Mouse (Mus musculus): ENCODE results near the gene Sec22b. TPM values are rescaled to one million over a fixed set of nuclear protein-coding genes. Genes with fewer than 3 reads are reported as not detected.

The Sec22b gene
- polyA plus RNA-seq (2015; fragmentation: Nextera tagmentation; extraction: Ambion mirVana), result 40.0 and 42.3 TPM in 2 replicates

DNA sequence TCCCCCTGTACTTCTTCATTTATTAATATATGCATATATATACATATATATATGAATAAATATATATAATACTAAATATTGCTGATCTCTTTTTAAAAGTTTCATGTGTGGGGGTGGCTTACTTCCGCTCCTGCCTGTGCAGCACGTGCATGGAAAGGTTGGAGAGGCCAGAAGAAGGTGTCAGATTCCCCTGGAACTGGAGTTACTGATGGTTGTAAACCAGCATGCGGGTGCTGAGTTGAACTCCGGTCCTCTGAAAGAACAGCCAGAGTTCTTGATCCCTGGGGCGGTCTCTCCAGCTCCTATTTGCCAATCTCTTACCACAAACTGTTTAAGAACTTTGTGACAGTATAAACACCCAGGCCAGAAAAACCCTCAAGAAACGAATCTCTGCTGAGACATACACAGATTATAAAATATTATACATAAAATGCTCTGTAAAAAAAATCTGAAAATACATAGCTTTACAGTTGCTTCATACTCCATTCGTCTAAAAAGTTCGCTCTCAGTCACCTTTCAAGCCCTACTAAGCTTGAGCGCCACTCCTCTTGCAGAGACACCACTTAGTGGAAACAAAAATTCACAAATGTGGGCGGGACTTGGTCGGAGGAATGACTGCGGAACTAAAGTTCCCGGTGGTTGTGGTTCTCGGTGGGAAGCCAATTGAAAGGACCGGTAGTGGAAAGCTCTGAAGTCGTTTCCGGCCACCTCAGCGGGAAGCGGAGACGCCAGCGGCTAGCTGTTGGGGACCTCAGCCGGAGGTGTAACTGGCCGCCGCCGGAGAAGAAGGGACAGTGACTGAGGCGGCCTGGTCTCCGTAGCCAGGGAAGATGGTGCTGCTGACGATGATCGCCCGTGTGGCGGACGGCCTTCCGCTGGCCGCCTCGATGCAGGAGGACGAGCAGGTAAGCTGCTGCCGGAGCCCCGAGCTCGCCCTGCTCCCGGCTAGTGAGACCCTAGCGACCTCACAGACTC is at the start of gene Sec22b:
TSS of gene Sec22b (plus strand) at position 675 of the 975 bp plus-strand sequence.
- Histone ChIP-seq H3K4me3 (ENCODE audit: low read depth, low read length) (peak within 1 kb of the TSS; percentile 99), H3K4me2 (ENCODE audit: low read depth, low read length) (peak within 1 kb of the TSS; percentile 90), H3K9me3 (ENCODE audit: low read length) (no peaks in the 10 kb centered on the region), H3K9ac (replicated peaks) (peak within 1 kb of the TSS; percentile 98), H3K27me3 (ENCODE audit: insufficient read depth, low read length) (no peaks in the 10 kb centered on the region), H3K36me3 (replicated peaks; ENCODE audit: insufficient read depth, low read length) (no peaks in the 10 kb centered on the region), H3K4me1 (ENCODE audit: insufficient read depth) (peaks cover 16% of the 10 kb centered on the region), H3K27ac (ENCODE audit: low read depth) (peak within 1 kb of the TSS; percentile 75)
- 6% methylated on average over 41 of the region's 41 CpGs for WGBS (ENCODE audit: insufficient replicate concordance)
- ATAC-seq, result peak; percentile 87
- DNase-seq, result peak; percentile 87
- TF ChIP-seq EP300 (IDR thresholded peaks at IDR 0.05; ENCODE audit: low read depth), result no peak
- no peak for TF ChIP-seq CTCF (IDR thresholded peaks at IDR 0.05; ENCODE audit: low read depth)

- H3K9me3 ChIP-seq (ENCODE audit: low read length), result no peaks in the 10 kb centered on the region; the same call in 1 of the 2 replicates
- 76% methylated on average over 2 of the region's 2 CpGs for WGBS (ENCODE audit: insufficient replicate concordance)
- H3K36me3 ChIP-seq (replicated peaks; ENCODE audit: insufficient read depth, low read length), result no peaks in the 10 kb centered on the region
- no peak for DNase-seq
- no peak for ATAC-seq
- no peak for TF ChIP-seq CTCF (IDR thresholded peaks at IDR 0.05; ENCODE audit: low read depth)
- TF ChIP-seq EP300 (IDR thresholded peaks at IDR 0.05; ENCODE audit: low read depth), result no peak
- H3K4me2 ChIP-seq (ENCODE audit: low read depth, low read length), result no peak overlapping the region
- H3K9ac ChIP-seq (replicated peaks), result no peak overlapping the region
- no peak overlapping the region for H3K4me3 ChIP-seq (ENCODE audit: low read depth, low read length)
- H3K27me3 ChIP-seq (ENCODE audit: insufficient read depth, low read length), result no peaks in the 10 kb centered on the region
- H3K27ac ChIP-seq (ENCODE audit: low read depth), result no peak overlapping the region
- H3K4me1 ChIP-seq (ENCODE audit: insufficient read depth), result no peaks in the 10 kb centered on the region; the same call in 1 of the 2 replicates
Measured at GRCm38 (mm10) chr3:97851803-97852202, 49.2 kb upstream of the Sec22b start.

GRCm38 (mm10) chr3:97854575-97855384 is 46.2 kb upstream of the Sec22b start:
- WGBS (ENCODE audit: insufficient replicate concordance), result 72% methylated on average over 9 of the region's 9 CpGs
- Histone ChIP-seq H3K36me3 (replicated peaks; ENCODE audit: insufficient read depth, low read length) (no peaks in the 10 kb centered on the region), H3K9ac (replicated peaks) (no peak overlapping the region), H3K4me3 (ENCODE audit: low read depth, low read length) (no peak overlapping the region), H3K4me2 (ENCODE audit: low read depth, low read length) (no peak overlapping the region), H3K9me3 (ENCODE audit: low read length) (no peaks in the 10 kb centered on the region; the same call in 1 of the 2 replicates), H3K27ac (ENCODE audit: low read depth) (no peak overlapping the region), H3K27me3 (ENCODE audit: insufficient read depth, low read length) (no peaks in the 10 kb centered on the region), H3K4me1 (ENCODE audit: insufficient read depth) (no peaks in the 10 kb centered on the region)
- DNase-seq (no peak), ATAC-seq (no peak)
- TF ChIP-seq EP300 (IDR thresholded peaks at IDR 0.05; ENCODE audit: low read depth), result no peak
- no peak for TF ChIP-seq CTCF (IDR thresholded peaks at IDR 0.05; ENCODE audit: low read depth)

GRCm38 (mm10) chr3:97859400-97859799 is 41.6 kb upstream of the Sec22b start:
- Histone ChIP-seq H3K9me3 (ENCODE audit: low read length) (no peaks in the 10 kb centered on the region), H3K4me3 (ENCODE audit: low read depth, low read length) (no peak overlapping the region), H3K4me2 (ENCODE audit: low read depth, low read length) (no peak overlapping the region), H3K4me1 (ENCODE audit: insufficient read depth) (no peaks in the 10 kb centered on the region), H3K9ac (replicated peaks) (no peak overlapping the region), H3K27me3 (ENCODE audit: insufficient read depth, low read length) (no peaks in the 10 kb centered on the region), H3K36me3 (replicated peaks; ENCODE audit: insufficient read depth, low read length) (no peaks in the 10 kb centered on the region), H3K27ac (ENCODE audit: low read depth) (no peak overlapping the region)
- no peak for ATAC-seq
- 51% methylated on average over 1 of the region's 1 CpGs for WGBS (ENCODE audit: insufficient replicate concordance)
- DNase-seq, result no peak
- TF ChIP-seq CTCF (IDR thresholded peaks at IDR 0.05; ENCODE audit: low read depth) (no peak), EP300 (IDR thresholded peaks at IDR 0.05; ENCODE audit: low read depth) (no peak)

GRCm38 (mm10) chr3:97860820-97861451 is 40.1 kb upstream of the Sec22b start:
- H3K27ac ChIP-seq (ENCODE audit: low read depth), result no peak overlapping the region
- H3K9me3 ChIP-seq (ENCODE audit: low read length), result no peaks in the 10 kb centered on the region
- H3K36me3 ChIP-seq (replicated peaks; ENCODE audit: insufficient read depth, low read length), result no peaks in the 10 kb centered on the region
- no peak for ATAC-seq
- 83% methylated on average over 7 of the region's 7 CpGs for WGBS (ENCODE audit: insufficient replicate concordance)
- H3K27me3 ChIP-seq (ENCODE audit: insufficient read depth, low read length), result no peaks in the 10 kb centered on the region
- TF ChIP-seq EP300 (IDR thresholded peaks at IDR 0.05; ENCODE audit: low read depth) (no peak), CTCF (IDR thresholded peaks at IDR 0.05; ENCODE audit: low read depth) (no peak)
- no peak overlapping the region for H3K4me3 ChIP-seq (ENCODE audit: low read depth, low read length)
- DNase-seq, result no peak
- H3K4me1 ChIP-seq (ENCODE audit: insufficient read depth), result no peaks in the 10 kb centered on the region
- no peak overlapping the region for H3K9ac ChIP-seq (replicated peaks)
- no peak overlapping the region for H3K4me2 ChIP-seq (ENCODE audit: low read depth, low read length)
